Mouse (Mus musculus) ZHBTc4 (cell line): ENCODE data around the gene Fiz1.
A peak's percentile ranks its signal among the peaks of the same experiment; 100 is the strongest.

Experiments used
- DNase-seq: peaks from one replicate; pipeline ENCODE4 v3.0.0-alpha.2; 2011; ENCODE audit warnings: low read depth, low spot score

The Fiz1 gene

DNA sequence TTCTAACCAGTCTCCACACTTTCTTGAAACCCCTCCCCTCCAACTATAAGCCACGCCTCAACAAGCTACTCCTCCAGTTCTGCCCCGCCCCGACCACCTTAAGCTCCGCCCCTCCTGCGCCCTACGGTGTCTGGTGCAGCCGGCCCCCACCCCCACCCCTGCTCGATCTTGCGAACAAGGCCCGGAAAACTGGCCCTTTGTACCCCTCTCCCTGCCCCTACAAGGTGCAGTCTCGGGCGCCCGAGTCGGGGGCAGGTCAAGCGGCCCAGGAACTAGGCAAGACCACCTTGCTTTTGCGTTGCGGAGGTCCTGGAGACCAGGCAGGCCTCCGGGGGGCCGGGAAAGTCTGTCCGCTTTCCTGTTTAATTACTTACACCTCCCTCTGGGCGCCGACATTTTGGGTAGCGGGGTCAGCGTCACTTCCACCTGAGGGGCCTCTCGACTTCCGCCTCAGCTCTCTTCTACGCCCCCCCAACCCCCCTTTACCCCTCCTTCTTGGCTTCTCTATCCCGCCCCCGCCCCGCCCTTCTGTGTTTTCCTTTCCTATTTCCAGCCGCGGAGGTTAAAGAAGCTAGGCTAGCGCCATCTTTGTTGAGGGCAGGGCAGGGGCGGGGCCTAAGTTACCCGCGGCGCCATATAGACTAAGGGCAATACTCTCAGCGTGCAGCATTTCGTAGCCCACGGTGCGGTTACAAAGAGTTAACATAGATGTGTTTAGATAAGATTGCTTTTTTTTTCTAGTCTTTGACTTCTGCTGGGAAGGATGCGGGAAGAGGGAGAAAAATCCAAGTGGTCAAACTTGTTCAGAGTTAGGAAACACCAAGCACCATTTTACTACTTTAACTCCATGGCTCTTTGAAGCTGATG lies at the start of gene Fiz1, which contains the start of gene Zfp524:
TSS of gene Fiz1 (minus strand) at position 447 of the 867 bp plus-strand sequence.
TSS of gene Zfp524 (plus strand) at position 165 of the 867 bp plus-strand sequence.
- peak; percentile 99 for DNase-seq

DNA sequence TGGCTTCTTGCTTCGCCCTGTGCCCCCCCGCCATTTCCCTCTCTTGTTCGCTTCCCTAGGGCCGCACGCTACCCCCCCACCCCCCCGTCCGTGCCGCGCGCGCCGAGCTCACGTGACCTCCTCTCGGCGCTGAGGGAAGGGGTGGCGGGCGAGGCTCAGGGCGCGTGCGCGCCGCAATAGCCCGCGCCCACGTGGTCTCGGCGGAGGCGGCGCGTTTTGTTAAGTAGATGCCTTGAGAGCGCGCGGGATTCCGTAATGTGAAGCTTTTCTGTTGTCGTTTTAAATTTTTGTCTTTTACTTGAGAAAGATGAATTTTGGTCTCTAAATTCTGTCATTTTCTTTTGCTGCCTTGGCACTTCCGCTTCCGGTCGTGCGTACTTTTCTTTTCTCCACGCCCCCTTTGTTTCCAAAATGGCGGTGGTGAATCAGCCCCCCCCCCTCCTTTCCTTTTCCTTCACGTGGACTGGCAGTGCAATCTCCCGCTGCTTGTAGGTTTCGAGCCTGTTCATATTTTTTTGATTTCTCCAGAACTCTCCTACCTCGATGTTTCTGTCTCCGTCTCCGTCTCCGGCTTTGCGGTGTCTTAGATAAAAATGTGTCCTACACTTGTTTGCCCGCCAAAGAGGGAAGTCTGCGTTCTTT lies 48.0 kb upstream of the Fiz1 start:
- peak; percentile 92 for DNase-seq

DNA sequence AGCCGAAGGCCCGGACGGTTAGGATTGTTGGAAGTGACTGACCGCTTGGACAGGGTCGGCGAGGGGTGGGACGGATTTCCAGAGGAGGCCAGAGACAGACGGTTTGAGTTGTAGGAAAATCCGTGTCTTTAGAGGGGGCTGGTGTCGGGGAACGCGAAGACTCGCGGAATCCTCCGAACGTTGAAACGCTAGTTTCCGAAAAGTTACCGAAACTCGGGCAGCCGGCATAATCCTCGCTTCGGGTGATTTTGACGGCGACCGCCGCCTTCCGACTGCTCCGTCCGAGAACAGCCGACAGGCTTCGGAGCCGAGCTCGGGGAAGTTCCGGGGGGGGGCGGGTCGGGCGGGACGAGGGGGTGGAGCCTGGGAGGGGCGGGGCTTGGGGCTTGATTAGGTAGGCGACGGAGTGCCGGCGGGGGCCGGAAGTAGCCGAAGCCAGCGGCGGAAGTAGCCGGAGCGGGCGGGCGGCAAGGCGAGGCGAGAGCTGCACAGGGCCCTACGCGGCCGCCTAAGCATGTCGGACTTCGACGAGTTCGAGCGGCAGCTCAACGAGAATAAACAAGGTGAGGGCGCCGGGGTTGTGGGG lies 47.4 kb upstream of the Fiz1 start, which contains the start of gene U2af2:
TSS of gene U2af2 (plus strand) at position 370 of the 586 bp plus-strand sequence.
- DNase-seq = peak; percentile 95

DNA sequence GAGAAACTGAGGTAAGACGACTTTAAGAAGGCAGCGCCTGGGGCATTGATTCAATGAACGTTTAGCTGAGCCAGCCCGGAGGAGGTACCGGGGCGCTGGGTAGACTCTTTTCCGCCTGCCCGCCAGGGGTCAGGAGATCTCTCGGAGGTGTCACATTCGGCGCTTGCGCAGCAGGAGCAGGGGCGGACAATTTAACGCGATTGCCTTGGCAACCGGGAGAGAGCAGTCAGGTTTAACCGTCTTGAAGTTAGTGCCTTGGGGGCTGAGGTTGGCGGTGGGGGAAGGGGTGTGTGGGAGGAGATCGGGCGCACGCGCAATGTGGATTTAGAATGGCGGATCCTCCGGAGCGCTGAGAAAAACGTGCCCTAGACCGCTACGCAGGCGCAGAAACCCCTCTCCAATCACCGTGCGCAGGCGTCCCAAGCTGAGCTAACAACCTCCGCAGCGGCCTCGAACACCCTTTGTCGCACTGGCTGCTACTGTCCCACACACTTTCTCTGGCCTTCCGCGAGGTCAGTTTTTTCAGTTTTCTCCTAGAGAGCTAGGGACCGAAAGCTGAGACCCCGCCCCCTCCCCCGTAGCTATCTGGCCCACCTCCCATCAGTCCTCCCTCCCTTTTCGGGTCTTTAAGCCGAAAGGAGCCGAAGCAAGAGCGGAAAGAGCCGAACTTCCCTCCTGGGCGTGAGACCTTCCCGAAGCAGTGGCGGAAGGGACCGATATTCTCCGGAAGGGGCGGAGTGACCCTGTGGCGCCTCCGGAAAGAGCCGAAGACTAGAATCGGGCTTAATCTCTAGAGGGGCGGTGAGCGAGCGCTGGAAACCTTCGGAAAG lies 46.7 kb upstream of the Fiz1 start:
- peak; percentile 98 for DNase-seq

DNA sequence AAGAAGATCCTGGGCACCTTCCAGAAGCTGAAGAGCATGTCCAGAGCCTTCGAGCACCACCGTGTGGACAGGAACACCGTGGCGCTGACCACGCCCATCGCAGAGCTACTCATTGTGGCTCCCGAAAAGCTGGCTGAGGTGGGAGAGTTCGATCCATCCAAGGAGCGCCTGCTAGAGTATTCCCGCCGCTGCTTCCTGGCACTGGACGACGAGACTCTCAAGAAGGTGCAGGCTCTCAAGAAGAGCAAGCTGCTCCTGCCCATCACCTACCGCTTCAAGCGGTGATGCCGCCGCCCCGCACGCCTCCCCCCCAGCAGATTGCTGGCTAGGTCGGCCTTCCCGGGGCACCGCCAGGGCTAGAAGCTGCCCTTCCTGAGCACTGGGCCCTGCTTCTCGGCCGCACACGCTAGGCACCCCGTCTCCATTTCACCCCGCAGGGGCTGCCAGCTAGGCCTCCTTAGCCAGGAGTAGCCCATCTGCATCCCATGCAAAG lies 45.8 kb upstream of the Fiz1 start:
- peak; percentile 91 for DNase-seq

DNA sequence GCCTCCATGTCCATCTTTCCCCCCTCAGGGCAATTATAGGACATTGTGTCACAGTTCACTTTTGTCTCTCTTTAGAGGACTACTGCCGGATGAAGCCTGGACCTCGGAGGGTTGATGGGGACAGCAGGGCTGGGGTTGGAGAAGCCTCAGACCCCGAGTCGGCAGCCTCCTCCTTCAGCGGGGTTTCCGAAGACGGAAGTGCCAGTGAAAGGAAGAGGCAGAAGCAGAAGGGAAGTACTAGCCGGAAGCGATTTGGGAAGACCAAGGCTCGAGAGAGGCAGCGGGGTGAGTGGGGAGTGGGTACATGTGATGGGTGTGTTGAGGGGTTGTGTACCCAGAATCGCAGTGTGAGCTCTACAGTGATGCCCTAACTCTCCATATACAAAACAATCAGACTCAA lies 44.9 kb upstream of the Fiz1 start:
- DNase-seq = no peak

DNA sequence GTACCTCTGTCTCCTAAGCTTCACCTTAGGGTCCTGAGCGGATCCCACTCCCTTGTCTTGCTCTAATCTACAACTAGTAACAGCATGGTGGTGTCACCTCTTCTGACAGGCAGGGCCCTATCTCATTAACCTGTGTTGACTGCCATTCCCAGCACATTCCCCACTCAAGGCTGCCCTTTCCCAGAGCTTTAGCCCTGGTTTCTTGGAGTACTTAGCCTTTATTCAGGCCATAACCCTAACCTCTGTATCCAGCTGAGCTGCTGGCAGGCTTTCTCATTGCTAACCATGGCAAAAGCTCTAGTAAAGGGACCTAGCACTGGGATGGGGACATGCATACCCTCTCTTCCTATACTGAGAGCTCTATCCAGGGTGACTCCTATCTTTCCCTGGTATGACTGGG lies 44.1 kb upstream of the Fiz1 start:
- no peak for DNase-seq

DNA sequence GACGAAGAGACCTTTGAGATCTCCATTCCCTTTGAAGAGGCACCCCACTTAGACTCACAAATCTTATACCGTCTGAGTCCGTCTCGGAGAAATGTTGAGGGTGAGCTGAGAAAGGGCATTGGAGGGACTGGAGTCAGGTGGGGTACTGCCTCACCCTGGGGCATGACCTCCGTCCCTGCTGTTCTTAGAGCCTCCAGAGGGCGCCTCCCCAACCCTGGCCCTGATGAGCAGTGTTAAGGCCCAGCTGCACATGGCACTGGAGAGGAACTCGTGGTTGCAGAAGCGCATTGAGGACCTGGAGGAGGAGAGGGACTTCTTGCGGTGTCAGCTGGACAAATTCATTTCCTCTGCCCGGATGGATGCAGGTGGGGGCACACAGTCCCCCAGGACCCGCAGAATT lies 43.3 kb upstream of the Fiz1 start:
- peak; percentile 53 for DNase-seq

DNA sequence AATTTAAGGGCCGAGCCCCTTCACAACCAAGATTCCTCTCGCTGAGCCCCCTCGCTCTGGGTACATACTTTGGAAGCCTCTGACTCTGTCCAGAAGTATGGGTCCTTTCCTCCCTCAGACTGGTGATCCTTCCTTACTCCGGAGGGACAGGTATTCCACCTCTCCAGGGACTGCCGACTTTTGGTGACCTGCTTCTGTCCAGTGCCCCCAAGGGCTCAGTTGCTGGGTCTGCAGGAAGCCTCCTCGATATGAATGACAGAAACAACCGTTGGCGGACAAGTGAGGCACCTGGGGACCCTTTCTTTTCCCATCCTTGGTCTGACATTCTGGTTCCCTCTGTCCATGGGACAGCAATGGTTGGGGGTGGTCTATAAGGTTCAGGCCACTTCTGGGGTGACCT lies 42.9 kb upstream of the Fiz1 start:
- no peak for DNase-seq

DNA sequence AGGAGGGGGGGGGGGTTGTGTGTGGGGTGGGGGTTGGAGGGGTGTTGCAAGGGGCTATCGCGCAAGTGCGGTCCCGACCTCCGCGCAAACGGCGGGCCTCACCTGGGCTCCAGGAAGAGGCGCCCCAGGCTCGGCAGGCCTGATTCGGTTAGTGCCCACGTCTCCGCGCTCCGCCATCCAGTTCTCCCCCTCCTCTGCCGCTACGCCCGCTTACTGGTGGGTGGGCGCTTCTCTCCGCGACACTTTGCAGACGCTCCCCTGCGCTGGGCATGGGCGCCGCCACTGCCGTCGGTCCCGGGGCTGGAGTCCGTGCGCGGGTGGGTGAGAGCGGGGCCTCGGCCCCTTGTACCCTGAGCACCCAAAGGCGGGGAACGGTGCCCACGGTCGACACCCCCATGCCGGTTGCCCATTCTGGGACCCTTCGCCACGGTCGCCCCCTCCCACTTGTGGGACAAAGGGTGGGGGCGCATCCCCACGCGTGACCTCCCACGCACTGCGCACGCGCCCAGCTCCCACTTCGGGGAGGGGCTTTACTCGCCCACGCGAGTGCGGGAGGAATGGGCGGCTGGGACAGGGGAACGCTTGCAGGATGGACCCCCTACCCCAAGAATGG lies 42.3 kb upstream of the Fiz1 start:
- peak; percentile 27 for DNase-seq

DNA sequence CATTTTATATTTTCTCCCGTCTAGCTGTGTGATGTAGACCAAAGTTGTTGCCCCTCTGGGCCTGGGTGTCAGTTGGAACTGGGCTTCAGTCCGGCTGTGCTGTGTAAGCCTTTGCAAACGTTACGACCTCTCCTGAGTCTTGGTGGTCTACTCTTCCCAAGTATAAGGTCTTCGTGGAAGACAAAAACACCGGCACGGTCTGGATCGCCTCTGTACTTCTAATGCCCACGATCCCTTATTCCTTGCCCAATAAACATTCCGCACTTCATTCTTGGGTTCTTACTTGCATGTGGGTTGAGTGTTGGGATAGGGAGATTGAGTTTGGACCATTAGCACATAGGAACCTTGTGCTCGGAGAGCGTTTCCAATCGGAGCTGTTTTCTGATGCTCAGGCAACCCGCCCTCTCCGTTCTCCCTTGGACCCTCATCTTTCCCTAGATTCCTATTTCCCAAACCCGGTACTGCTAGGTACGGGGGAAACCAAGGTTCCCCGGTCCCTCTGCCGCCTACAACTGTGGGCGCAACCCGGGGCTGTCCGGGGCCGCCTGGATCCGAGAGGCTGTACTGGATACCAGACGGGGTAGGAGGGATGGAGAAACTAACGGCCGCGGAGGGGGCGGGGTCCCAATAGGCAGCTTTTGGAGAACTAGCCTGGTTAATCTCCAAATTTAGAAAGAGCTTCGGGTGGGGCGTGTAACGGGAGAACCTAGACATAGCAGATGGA lies 39.1 kb upstream of the Fiz1 start:
- peak; percentile 67 for DNase-seq

DNA sequence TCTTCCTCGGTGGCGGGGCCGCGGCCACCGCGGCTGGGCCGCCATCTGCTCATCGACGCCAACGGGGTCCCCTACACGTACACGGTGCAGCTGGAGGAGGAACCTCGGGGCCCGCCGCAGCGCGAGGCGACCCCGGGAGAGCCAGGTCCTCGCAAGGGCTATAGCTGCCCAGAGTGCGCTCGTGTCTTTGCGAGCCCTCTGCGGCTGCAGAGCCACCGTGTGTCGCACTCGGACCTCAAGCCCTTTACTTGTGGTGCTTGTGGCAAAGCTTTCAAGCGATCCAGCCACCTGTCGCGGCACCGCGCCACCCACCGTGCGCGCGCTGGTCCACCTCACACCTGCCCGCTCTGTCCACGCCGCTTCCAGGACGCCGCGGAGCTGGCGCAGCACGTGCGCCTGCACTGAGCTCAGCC lies 38.4 kb upstream of the Fiz1 start:
- DNase-seq = no peak

DNA sequence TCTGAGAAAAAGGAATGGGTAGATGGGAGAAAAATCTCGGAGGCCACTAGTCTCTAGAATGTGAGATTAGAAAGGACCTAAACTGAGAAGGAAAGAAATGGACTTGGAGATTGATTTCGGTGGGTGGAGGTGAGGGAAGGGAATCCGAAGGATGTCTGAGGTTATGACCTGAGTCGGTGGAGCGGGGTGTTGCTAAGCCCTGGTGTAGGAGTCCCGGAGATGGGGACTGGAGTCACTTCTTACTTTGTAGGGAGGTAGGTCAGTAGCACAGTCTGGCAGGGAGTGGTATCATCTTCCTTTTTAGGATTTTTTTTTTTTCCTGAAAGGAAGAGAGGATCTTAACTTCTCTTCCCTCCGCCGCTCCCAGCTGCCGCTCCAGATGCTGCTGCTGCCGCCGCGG lies 37.9 kb upstream of the Fiz1 start:
- DNase-seq = no peak

DNA sequence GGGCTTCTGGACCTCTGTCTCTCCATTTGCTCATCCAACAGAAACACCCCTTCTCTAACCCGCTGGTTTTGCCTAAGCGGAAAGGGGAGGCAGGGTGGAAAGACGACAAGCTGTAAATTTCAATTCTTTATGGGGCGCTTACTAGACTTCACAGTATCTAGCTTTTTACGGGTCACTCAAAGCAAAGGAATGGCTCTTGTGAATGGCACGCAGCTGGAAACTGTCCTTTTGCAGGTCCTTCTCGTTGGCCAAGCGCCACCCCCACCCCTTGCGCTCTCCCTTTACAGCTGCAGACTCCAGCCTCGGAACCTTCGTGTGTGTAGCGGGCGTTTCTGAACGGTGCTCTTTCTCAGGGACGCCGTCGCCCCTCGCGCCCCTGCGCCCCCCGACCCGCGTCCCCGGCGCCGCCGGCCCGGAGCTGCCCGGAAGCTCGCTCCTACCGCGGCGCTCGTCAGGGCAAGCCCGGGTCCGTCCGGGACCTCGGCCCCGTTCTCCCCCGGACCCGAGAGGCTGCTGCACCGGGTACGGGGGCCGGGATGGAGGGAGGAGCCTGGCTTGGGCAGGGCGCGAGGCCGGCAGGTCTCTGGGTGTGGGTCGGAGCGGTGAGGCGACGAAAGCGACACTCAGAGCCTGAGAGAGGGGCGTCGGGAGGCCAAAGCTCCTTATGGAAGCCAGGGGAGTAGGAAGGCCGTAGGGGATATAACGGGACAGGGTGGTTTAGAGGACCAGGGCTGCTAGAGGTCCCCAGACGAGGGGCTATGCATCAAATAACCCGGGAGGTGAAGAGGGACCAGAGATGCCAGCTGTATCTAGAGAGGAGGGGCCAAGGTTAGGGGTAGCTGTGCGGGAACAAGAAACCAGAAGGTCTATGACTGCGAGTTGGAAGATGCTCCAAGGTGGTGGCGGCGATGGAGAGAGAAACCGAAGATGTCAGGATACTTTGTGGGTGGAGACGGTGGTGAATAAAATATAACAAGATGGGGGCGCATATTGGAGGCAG lies 37.0 kb upstream of the Fiz1 start, which contains the start of gene Zfp580:
TSS of gene Zfp580 (plus strand) at position 346 of the 1,000 bp plus-strand sequence.
- DNase-seq = peak; percentile 84

DNA sequence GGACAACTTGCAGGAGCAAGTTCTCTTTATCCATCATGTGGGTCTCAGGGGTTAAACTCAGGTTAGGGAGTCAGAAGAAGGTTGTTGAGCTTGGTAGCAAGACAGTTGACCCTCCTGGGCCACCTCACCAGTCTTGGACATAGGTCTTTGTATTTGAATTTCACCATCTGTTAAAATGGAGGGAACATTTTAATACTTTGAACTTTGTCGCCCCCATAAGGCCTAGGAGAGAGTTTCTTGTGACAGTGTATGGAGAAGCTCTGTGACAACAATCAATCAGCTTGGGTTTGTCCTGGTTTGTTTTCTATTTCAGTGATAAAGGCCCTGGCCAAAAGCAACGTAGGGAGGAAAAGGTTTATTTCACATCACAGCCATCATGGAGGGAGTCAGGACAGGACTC lies 32.8 kb upstream of the Fiz1 start:
- DNase-seq = peak; percentile 49

DNA sequence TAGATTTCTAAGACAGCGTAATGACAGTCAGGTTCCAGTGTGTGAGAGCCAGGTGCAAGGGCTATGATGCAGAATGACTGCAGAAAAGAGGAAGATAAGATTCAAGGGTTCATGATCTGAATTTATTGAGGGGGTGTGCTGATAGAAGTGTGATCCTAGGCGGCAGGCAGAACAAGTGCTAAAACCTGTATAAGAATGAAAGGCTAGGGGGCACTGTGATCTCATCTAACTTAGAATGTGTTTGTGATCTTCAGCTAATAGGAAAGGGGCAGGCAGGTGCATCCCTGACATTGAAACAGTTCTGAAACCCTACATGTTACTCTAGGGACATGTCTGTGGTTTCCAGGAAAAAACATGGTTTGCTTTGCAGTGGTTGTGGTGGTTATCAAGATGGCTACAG lies 31.6 kb upstream of the Fiz1 start:
- no peak for DNase-seq

DNA sequence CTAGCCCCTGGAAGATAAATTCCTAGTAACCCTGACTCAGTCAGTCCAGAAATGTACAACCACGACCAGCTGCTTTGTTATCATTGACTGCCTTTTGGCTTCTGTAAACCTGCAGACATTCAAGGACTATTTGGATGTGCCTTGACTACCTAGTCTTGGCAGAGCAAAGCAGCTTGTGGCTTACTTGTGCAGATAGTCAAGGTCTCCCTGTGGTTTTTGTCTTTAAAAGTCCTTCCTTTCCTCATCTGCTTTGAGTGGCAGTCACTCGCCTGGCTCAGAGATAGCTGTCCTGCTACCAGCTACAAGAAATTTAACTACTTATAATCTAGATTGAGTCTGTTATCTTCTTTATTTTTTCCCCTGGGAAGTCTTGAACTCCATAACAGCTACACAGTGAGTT lies 30.5 kb upstream of the Fiz1 start:
- DNase-seq = no peak

DNA sequence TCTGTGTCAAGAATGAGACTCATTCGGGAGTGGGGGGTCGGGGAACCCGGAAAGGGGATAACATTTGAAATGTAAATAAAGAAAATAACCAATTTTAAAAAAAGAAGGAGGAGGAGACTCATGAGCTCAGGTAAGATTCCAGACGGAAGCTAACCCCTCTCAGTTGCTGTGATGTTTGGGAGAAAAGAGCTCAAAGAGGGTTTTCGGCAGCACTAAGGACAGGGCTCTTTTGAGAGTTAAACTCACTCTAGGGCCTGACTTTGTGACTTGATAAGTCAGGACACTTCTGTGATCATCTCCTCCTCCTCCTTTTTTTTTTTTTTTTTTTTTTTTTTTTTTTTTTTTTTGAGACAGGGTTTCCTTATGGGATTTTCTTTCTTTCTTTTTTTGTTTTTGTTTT lies 24.4 kb upstream of the Fiz1 start:
- peak; percentile 43 for DNase-seq
